Mouse (Mus musculus) hindbrain, postnatal 0 days (tissue): ENCODE results near the gene Sac3d1. TPM values are rescaled to one million over a fixed set of nuclear protein-coding genes. Genes with fewer than 3 reads are reported as not detected.
"Not testable (repeated sequence)": the region's sequence is repeated elsewhere in the genome, so short reads cannot be mapped to it uniquely, and the experiment has no call there.

Experiments used
- ATAC-seq: fragments of 200-750 bp; cut with Nextera tagmentation; 2 replicates; pipeline ENCODE4 v1.8.0; 2017; ENCODE audit warnings: mild to moderate bottlenecking, moderate TSS enrichment, moderate library complexity
- DNase-seq: peaks from one replicate; pipeline ENCODE4 v3.0.0-alpha.2; 2015; ENCODE audit warnings: low spot score
- H3K27ac ChIP-seq: fragments of 300-500 bp; sonication (generic); 2 replicates; pipeline ENCODE4 v1.5.1; 2014; ENCODE audit warnings: mild to moderate bottlenecking
- H3K27me3 ChIP-seq: fragments of 300-500 bp; sonication (generic); 2 replicates; pipeline ENCODE4 v1.6.1; 2014; ENCODE audit warnings: low read length, mixed read lengths; ENCODE audit not compliant: insufficient read depth
- H3K36me3 ChIP-seq: fragments of 300-500 bp; sonication (generic); 2 replicates; pipeline ENCODE4 v1.6.1; 2014; ENCODE audit warnings: low read length, mixed read lengths; ENCODE audit not compliant: insufficient read depth
- H3K4me1 ChIP-seq: fragments of 300-500 bp; sonication (generic); 2 replicates; pipeline ENCODE4 v1.6.1; 2014; ENCODE audit warnings: antibody characterized with exemption, low read length, mixed read lengths; ENCODE audit not compliant: insufficient read depth
- H3K4me2 ChIP-seq: fragments of 300-500 bp; sonication (generic); 2 replicates; pipeline ENCODE4 v1.6.1; 2014; ENCODE audit warnings: low read depth, mild to moderate bottlenecking, low read length, moderate library complexity, mixed read lengths
- H3K4me3 ChIP-seq: fragments of 300-500 bp; sonication (generic); 2 replicates; pipeline ENCODE4 v1.5.1; 2014; ENCODE audit warnings: low read length
- H3K9ac ChIP-seq: fragments of 300-500 bp; sonication (generic); replicated peaks from 2 replicates; pipeline ENCODE4 v1.6.1; 2014; ENCODE audit warnings: mild to moderate bottlenecking, low read length, moderate library complexity, mixed read lengths
- H3K9me3 ChIP-seq: fragments of 300-500 bp; sonication (generic); 2 replicates; pipeline ENCODE4 v1.6.1; 2016; ENCODE audit warnings: low read length, mixed read lengths
- CTCF ChIP-seq: IDR thresholded peaks from 2 replicates; pipeline ENCODE4 v1.5.1; 2016; ENCODE audit warnings: antibody characterized with exemption, control low read depth, low read depth
- WGBS: fragments of 180-500 bp; shearing (Covaris S2); extraction: QIAGEN DNeasy Blood & Tissue Kit; methylation state at CpG from one replicate; pipeline ENCODE4 v1.1.7; 2014; 5-methylcytosine and 5-hydroxymethylcytosine counted together
- polyA plus RNA-seq: library from polyadenylated mRNA; unstranded; fragments of >200 nt; fragmentation: Nextera tagmentation; extraction: Ambion mirVana; gene quantifications from 2 replicates; pipeline ENCODE4 v1.2.1, GENCODE M21; 2015
- total RNA-seq: library from RNA; depleted of rRNA; stranded (reverse); fragments of >200 nt; gene quantifications from 2 replicates; pipeline ENCODE4 v1.2.3, GENCODE M21; 2014

The Sac3d1 gene
- total and polyA plus RNA-seq, 2 experiments from 2014 or later: 51.9 to 91.5 TPM

GRCm38 (mm10) chr19:6141394-6141749, 22.9 kb upstream of the Sac3d1 start, which contains the start of gene Arl2:
Arl2 (minus strand) TSS chr19:6141548.
- H3K9ac ChIP-seq: peak within 1 kb of the TSS; percentile 80
- no peaks in the 10 kb centered on the region for H3K27me3 ChIP-seq
- H3K4me3 ChIP-seq: peak within 1 kb of the TSS; percentile 65
- no peaks in the 10 kb centered on the region for H3K9me3 ChIP-seq
- under 1% methylated on average over 15 of the region's 15 CpGs for WGBS
- ATAC-seq (peak; percentile 82), DNase-seq (peak; percentile 96)
- H3K36me3 ChIP-seq: peaks cover 10% of the 10 kb centered on the region
- peak within 1 kb of the TSS; percentile 99 for H3K27ac ChIP-seq
- H3K4me1 ChIP-seq: peaks cover 10% of the 10 kb centered on the region
- peak within 1 kb of the TSS; percentile 92 for H3K4me2 ChIP-seq
- TF ChIP-seq CTCF: peak; percentile 52

- Histone ChIP-seq H3K9ac (peak within 1 kb of the TSS; percentile 80), H3K27ac (peak within 1 kb of the TSS; percentile 99), H3K4me1 (peaks cover 10% of the 10 kb centered on the region), H3K9me3 (no peaks in the 10 kb centered on the region), H3K36me3 (peaks cover 15% of the 10 kb centered on the region), H3K4me3 (peak within 1 kb of the TSS; percentile 65), H3K27me3 (no peaks in the 10 kb centered on the region), H3K4me2 (peak within 1 kb of the TSS; percentile 92)
- DNase-seq (peak; percentile 98), ATAC-seq (peak; percentile 94)
- under 1% methylated on average over 65 of the region's 68 CpGs for WGBS
- TF ChIP-seq CTCF: peak; percentile 78
These were observed 22.4 kb upstream of the Sac3d1 start, which contains the start of gene Batf2 for GRCm38 (mm10) chr19:6140678-6141393. Batf2 (plus strand) TSS chr19:6140983.

GRCm38 (mm10) chr19:6140374-6140677, 21.9 kb upstream of the Sac3d1 start:
- no peak for TF ChIP-seq CTCF
- Histone ChIP-seq H3K36me3 (peaks cover 20% of the 10 kb centered on the region), H3K27ac (peak overlapping the region; percentile 99), H3K27me3 (no peaks in the 10 kb centered on the region), H3K4me2 (peak overlapping the region; percentile 92), H3K4me1 (peaks cover 10% of the 10 kb centered on the region), H3K9ac (peak overlapping the region; percentile 80), H3K4me3 (peak overlapping the region; percentile 65), H3K9me3 (no peaks in the 10 kb centered on the region)
- ATAC-seq: no peak
- no peak for DNase-seq
- WGBS: 5% methylated on average over 16 of the region's 16 CpGs

- peak overlapping the region; percentile 80 for H3K9ac ChIP-seq
- DNase-seq (no peak), ATAC-seq (no peak)
- peak overlapping the region; percentile 92 for H3K4me2 ChIP-seq
- H3K27me3 ChIP-seq: no peaks in the 10 kb centered on the region
- peaks cover 10% of the 10 kb centered on the region for H3K4me1 ChIP-seq
- peak overlapping the region; percentile 65 for H3K4me3 ChIP-seq
- H3K27ac ChIP-seq: peak overlapping the region; percentile 99; the same call in 1 of the 2 replicates
- H3K36me3 ChIP-seq: peaks cover 21% of the 10 kb centered on the region
- no peak for TF ChIP-seq CTCF
- H3K9me3 ChIP-seq: no peaks in the 10 kb centered on the region
- 78% methylated on average over 6 of the region's 6 CpGs for WGBS
These were observed 21.3 kb upstream of the Sac3d1 start for GRCm38 (mm10) chr19:6139701-6140100.

GRCm38 (mm10) chr19:6136397-6136796, 17.9 kb upstream of the Sac3d1 start:
- Histone ChIP-seq H3K27ac (no peak overlapping the region), H3K36me3 (peaks cover 27% of the 10 kb centered on the region), H3K27me3 (no peaks in the 10 kb centered on the region), H3K4me3 (no peak overlapping the region), H3K9ac (no peak overlapping the region), H3K4me2 (no peak overlapping the region), H3K9me3 (no peaks in the 10 kb centered on the region), H3K4me1 (peaks cover 10% of the 10 kb centered on the region)
- ATAC-seq: no peak
- no peak for DNase-seq
- no peak for TF ChIP-seq CTCF
- WGBS: 90% methylated on average over 3 of the region's 3 CpGs

GRCm38 (mm10) chr19:6133197-6133596, 14.7 kb upstream of the Sac3d1 start:
- H3K9ac ChIP-seq, H3K27ac ChIP-seq, H3K9me3 ChIP-seq, H3K4me3 ChIP-seq, DNase-seq, H3K27me3 ChIP-seq, H3K4me2 ChIP-seq, H3K4me1 ChIP-seq, ATAC-seq: not testable (repeated sequence)
- 63% methylated on average over 1 of the region's 1 CpGs for WGBS
- H3K36me3 ChIP-seq: peaks cover 27% of the 10 kb centered on the region

GRCm38 (mm10) chr19:6132171-6132827, 13.8 kb upstream of the Sac3d1 start:
- no peaks in the 10 kb centered on the region for H3K9me3 ChIP-seq
- peaks cover 24% of the 10 kb centered on the region for H3K36me3 ChIP-seq
- ATAC-seq (no peak), DNase-seq (no peak)
- H3K4me1 ChIP-seq: no peaks in the 10 kb centered on the region
- no peak overlapping the region for H3K9ac ChIP-seq
- TF ChIP-seq CTCF: no peak
- H3K27ac ChIP-seq: no peak overlapping the region
- no peak overlapping the region for H3K4me2 ChIP-seq
- no peaks in the 10 kb centered on the region for H3K27me3 ChIP-seq
- no peak overlapping the region for H3K4me3 ChIP-seq
- 69% methylated on average over 7 of the region's 7 CpGs for WGBS

GRCm38 (mm10) chr19:6130414-6131128, 12.1 kb upstream of the Sac3d1 start:
- ATAC-seq, H3K9me3 ChIP-seq, DNase-seq, H3K27me3 ChIP-seq, H3K4me3 ChIP-seq, H3K4me1 ChIP-seq, H3K9ac ChIP-seq, H3K27ac ChIP-seq, H3K4me2 ChIP-seq, H3K36me3 ChIP-seq: not testable (repeated sequence)
- 75% methylated on average over 7 of the region's 7 CpGs for WGBS
